Mouse (Mus musculus) Patski (cell line): ENCODE data around the gene Car9. TPM values are rescaled to one million over a fixed set of nuclear protein-coding genes. Genes with fewer than 3 reads are reported as not detected.

ENCODE experiments used
- ATAC-seq: fragments of 100-300 bp; one replicate; pipeline ENCODE4 v1.8.0; 2021
- CTCF ChIA-PET: fragments of 350-600 bp; sonication (Branson Sonifier 250); formaldehyde crosslinking; loops from one replicate; lab custom pipeline; 2022; ENCODE audit warnings: inconsistent platforms; lab: Charles Lee
- POLR2A ChIA-PET: fragments of 350-600 bp; sonication (Branson Sonifier 250); formaldehyde crosslinking; loops from one replicate; lab custom pipeline; 2022; ENCODE audit warnings: antibody characterized with exemption, inconsistent platforms; lab: Charles Lee
- DNase-seq: peaks from one replicate; pipeline ENCODE4 v3.0.0-alpha.2; 2011; ENCODE audit warnings: low read depth, low spot score
- H3K27me3 ChIP-seq: fragments of 371-371 bp; one replicate; pipeline ENCODE4 v1.5.1; 2021
- CTCF ChIP-seq: fragments of 100-300 bp; IDR thresholded peaks from one replicate; pipeline ENCODE4 v1.5.1; 2021
- in situ Hi-C: fragments of 300-500 bp; cut with MboI; formaldehyde crosslinking; loops from 3 replicates; pipeline ENCODE4 v1.11.1; 2018; ENCODE audit warnings: low pct_unique_long_range_greater_than_20kb, mixed read lengths
- polyA plus RNA-seq: library from polyadenylated mRNA; unstranded; gene quantifications from one replicate; pipeline ENCODE4 v1.2.3, GENCODE M21; 2021

The Car9 gene
- polyA plus RNA-seq, 1 experiment from 2014 or later: not detected

DNA sequence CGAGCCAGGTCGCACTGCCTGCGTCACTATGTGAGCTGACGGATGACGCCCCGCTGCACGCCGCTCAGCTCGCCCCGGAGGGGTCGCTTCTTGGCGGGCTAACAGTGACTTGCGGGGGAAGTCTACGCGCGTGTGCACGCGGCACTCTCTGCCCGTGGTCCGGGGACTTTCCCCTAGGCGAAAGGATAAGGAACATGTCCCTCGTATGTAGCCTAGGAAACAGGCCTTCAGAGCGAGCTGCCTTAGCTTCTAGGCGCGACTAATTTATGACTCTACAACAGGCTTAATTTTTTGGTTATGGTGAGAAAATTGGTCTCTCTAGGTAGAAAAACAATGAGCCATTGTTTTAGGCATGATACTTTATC is 14.0 kb upstream of the Car9 start, which contains the start of gene Ccdc107:
Ccdc107 (plus strand) TSS at position 80 of the 365 bp plus-strand sequence.
- no peaks in the 10 kb centered on the region for H3K27me3 ChIP-seq
- DNase-seq (no peak), ATAC-seq (peak; percentile 94)
- CTCF ChIA-PET: interaction anchor here (1.2 to 1.8 kb wide), 3 partner anchors 14 to 70 kb away, joined by 3 to 5 read pairs (median 3); partner anchors contain the start of genes Creb3 and Tln1
- POLR2A ChIA-PET: interaction anchor here (0.6 to 1.0 kb wide), 3 partner anchors 73 to 511 kb away, joined by 3 to 6 read pairs (median 3); no protein-coding TSS in a partner anchor
- TF ChIP-seq CTCF: no peak
- in situ Hi-C loops: no loop called here

GRCm38 (mm10) chr4:43493186-43493845 is 13.4 kb upstream of the Car9 start:
- H3K27me3 ChIP-seq: no peaks in the 10 kb centered on the region
- ATAC-seq (peak; percentile 53), DNase-seq (peak; percentile 85)
- ChIA-PET CTCF (interaction anchor here (1.2 to 1.8 kb wide), 3 partner anchors 14 to 69 kb away, joined by 3 to 5 read pairs (median 3); partner anchors contain the start of genes Creb3 and Tln1), POLR2A (interaction anchor here (0.6 to 1.0 kb wide), 5 partner anchors 13 to 511 kb away, joined by 3 to 6 read pairs (median 3); partner anchors contain the start of gene Car9)
- in situ Hi-C loops: no loop called here
- TF ChIP-seq CTCF: no peak

GRCm38 (mm10) chr4:43493846-43494240 is 12.9 kb upstream of the Car9 start:
- no peak for TF ChIP-seq CTCF
- DNase-seq (no peak), ATAC-seq (no peak)
- no peaks in the 10 kb centered on the region for H3K27me3 ChIP-seq
- POLR2A ChIA-PET: interaction anchor here (0.6 to 1.0 kb wide), 3 partner anchors 13 to 85 kb away, joined by 3 to 4 read pairs (median 3); partner anchors contain the start of gene Car9
- CTCF ChIA-PET: no interaction called here
- in situ Hi-C loops: no loop called here

- TF ChIP-seq CTCF: no peak
- POLR2A ChIA-PET: interaction anchor here (1.0 kb wide), 1 partner anchor 23 kb away, joined by 3 read pairs; no protein-coding TSS in a partner anchor
- DNase-seq (no peak), ATAC-seq (no peak)
- H3K27me3 ChIP-seq: no peaks in the 10 kb centered on the region
- in situ Hi-C loops: no loop called here
- CTCF ChIA-PET: no interaction called here
These were observed 10.2 kb upstream of the Car9 start for GRCm38 (mm10) chr4:43496587-43496986.

- no peak for TF ChIP-seq CTCF
- in situ Hi-C loops: no loop called here
- no peak for DNase-seq
- H3K27me3 ChIP-seq: no peaks in the 10 kb centered on the region
- ATAC-seq: no peak
- ChIA-PET CTCF (interaction anchor here (1.3 kb wide), 1 partner anchor 68 kb away, joined by 4 read pairs; no protein-coding TSS in a partner anchor), POLR2A (interaction anchor here (1.0 kb wide), 1 partner anchor 22 kb away, joined by 3 read pairs; no protein-coding TSS in a partner anchor)
These were observed 9.4 kb upstream of the Car9 start for GRCm38 (mm10) chr4:43497405-43497804.

- ChIA-PET CTCF (interaction anchor here (1.3 kb wide), 1 partner anchor 67 kb away, joined by 4 read pairs; no protein-coding TSS in a partner anchor), POLR2A (interaction anchor here (1.0 kb wide), 1 partner anchor 81 kb away, joined by 3 read pairs; no protein-coding TSS in a partner anchor)
- TF ChIP-seq CTCF: no peak
- no peak for ATAC-seq
- H3K27me3 ChIP-seq: no peaks in the 10 kb centered on the region
- in situ Hi-C loops: no loop called here
- no peak for DNase-seq
These were observed 8.8 kb upstream of the Car9 start for GRCm38 (mm10) chr4:43497946-43498345.

DNA sequence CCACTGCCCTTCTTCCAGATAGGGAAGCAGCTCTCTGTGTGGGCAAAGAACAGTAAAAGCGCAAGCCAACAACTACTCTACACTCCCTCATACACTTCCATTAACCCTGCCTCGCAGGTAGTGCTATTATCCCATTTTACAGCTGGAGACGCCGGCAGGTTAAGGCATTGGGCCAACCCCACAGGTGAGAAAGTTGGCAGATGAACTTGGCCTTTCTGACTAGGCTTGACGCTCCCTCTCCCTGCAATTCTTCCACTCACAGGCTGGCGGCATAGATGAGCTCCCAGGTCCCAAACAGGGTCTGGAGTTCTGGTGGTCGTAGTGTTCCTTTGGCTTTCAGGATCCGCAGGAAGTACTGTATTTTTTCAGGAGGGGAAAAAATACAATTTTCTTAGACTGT is 7.8 kb upstream of the Car9 start:
- in situ Hi-C loops: no loop called here
- CTCF ChIA-PET: interaction anchor here (1.1 to 1.7 kb wide), 4 partner anchors 8 to 66 kb away, joined by 3 to 4 read pairs (median 4); partner anchors contain the start of gene Car9
- H3K27me3 ChIP-seq: no peaks in the 10 kb centered on the region
- no peak for ATAC-seq
- DNase-seq: no peak
- POLR2A ChIA-PET: interaction anchor here (1.0 to 1.2 kb wide), 2 partner anchors 62 to 80 kb away, joined by 3 to 4 read pairs; no protein-coding TSS in a partner anchor
- no peak for TF ChIP-seq CTCF

- in situ Hi-C loops: no loop called here
- no peak for TF ChIP-seq CTCF
- peak; percentile 44 for ATAC-seq
- DNase-seq: no peak
- H3K27me3 ChIP-seq: no peaks in the 10 kb centered on the region
- CTCF ChIA-PET: interaction anchor here (0.8 to 1.7 kb wide), 4 partner anchors 8 to 31 kb away, joined by 3 to 4 read pairs (median 4); partner anchors contain the start of gene Car9
- POLR2A ChIA-PET: interaction anchor here (1.2 kb wide), 1 partner anchor 61 kb away, joined by 4 read pairs; no protein-coding TSS in a partner anchor
These were observed 7.1 kb upstream of the Car9 start, which contains the start of gene Arhgef39 for GRCm38 (mm10) chr4:43499407-43500333. Gene Arhgef39 (minus strand): TSS chr4:43499695.

DNA sequence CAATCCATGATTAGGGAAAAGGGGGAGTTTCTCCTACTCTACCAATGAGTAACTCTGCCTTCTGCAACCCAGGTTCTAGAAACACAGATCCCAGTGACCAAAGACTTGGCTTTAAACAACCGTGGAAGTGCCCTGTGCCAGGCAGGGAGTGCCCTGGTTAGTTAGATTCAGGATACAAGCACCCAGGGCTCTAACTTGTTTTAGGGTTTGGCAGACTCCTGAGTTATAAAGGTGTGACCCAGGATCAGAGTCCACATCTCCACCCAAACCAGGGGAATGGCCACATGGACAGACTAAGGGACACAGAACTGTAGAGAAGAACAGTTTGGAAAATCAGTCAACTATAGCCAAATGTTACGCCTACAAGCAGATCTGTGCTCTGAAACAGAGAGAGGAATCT is 3.7 kb upstream of the Car9 start:
- ATAC-seq: no peak
- in situ Hi-C loops: no loop called here

GRCm38 (mm10) chr4:43503506-43503905 is 3.3 kb upstream of the Car9 start:
- TF ChIP-seq CTCF: no peak
- ATAC-seq (no peak), DNase-seq (no peak)
- H3K27me3 ChIP-seq: no peaks in the 10 kb centered on the region
- in situ Hi-C loops: no loop called here
- ChIA-PET CTCF (no interaction called here), POLR2A (no interaction called here)

More for the DNA sequence above, 3.7 kb upstream of the Car9 start:
- no peak for TF ChIP-seq CTCF
- ChIA-PET CTCF (no interaction called here), POLR2A (no interaction called here)
- no peaks in the 10 kb centered on the region for H3K27me3 ChIP-seq
- DNase-seq: no peak
